Mouse (Mus musculus): ENCODE data around the gene Raver2. TPM values are rescaled to one million over a fixed set of nuclear protein-coding genes. Genes with fewer than 3 reads are reported as not detected.

The Raver2 gene
- polyA plus RNA-seq (2015; fragmentation: Nextera tagmentation; extraction: Ambion mirVana): 3.6 and 3.8 TPM in 2 replicates

DNA sequence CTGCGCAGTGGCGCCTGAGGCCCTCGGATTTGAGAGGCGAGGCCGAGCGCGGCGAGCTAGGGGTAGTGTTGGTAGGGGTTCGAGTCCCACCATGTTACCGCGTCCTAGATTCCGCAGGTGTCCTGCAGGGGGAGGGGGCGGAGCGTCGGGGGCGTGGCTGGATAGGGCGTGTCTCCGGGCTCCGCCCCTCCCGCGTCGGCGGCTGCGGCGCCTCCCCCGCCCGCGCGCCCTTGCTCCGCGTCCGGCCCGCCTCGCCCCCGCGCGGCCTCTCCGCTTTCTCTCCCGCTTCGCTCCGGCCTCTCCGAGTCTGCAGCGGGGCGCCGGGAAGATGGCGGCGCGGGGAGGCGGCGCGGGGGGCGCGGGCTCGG is at the start of gene Raver2:
Gene Raver2, plus strand, starts transcription at position 198 of the 368 bp plus-strand sequence.
- peak within 1 kb of the TSS; percentile 98 for H3K4me2 ChIP-seq
- peak within 1 kb of the TSS; percentile 89 for H3K9ac ChIP-seq
- peak; percentile 68; the same call in 1 of the 2 replicates for ATAC-seq (ENCODE audit: extremely low read depth, insufficient number of reproducible peaks, low FRiP score, low TSS enrichment)
- H3K9me3 ChIP-seq: no peaks in the 10 kb centered on the region
- peak within 1 kb of the TSS; percentile 79 for H3K4me3 ChIP-seq
- H3K36me3 ChIP-seq: no peaks in the 10 kb centered on the region
- WGBS: 2% methylated on average over 38 of the region's 54 CpGs
- H3K27me3 ChIP-seq (replicated peaks): peaks cover 35% of the 10 kb centered on the region
- 0 out of 2 replicates have a peak within 1 kb of the TSS, but pooled peaks have one; percentile 34 for H3K27ac ChIP-seq (replicated peaks)
- H3K4me1 ChIP-seq: peaks cover 3% of the 10 kb centered on the region

DNA sequence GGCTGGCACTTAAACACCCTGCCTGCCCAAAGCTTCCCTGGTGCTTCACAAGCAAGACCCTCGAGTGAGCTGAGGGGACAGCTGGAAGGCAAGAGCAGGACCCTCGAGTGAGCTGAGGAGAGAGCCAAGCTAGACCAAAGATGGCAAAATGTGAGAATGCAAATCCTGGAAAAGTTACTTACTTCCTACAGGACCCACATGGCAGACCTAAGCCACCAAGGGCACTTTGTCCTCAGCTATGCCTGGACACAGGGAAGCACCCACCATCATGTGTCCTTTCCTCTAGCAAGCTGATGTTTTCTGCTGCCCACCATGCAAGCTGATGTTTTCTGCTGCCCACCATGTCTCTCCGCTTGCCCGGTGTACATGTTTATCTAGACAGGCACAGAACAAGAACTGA is 48.2 kb upstream of the Raver2 start, which contains the start of gene Gm10577:
Gene Gm10577, minus strand, starts transcription at position 101 of the 400 bp plus-strand sequence.
- H3K9me3 ChIP-seq: peaks cover 15% of the 10 kb centered on the region
- no peaks in the 10 kb centered on the region for H3K4me1 ChIP-seq
- no peak within 1 kb of the TSS for H3K4me3 ChIP-seq
- H3K27ac ChIP-seq (replicated peaks): no peak within 1 kb of the TSS
- no peaks in the 10 kb centered on the region for H3K27me3 ChIP-seq (replicated peaks)
- no peak within 1 kb of the TSS for H3K9ac ChIP-seq
- H3K4me2 ChIP-seq: no peak within 1 kb of the TSS
- WGBS: 68% methylated on average over 4 of the region's 4 CpGs
- no peaks in the 10 kb centered on the region for H3K36me3 ChIP-seq
- no peak for ATAC-seq (ENCODE audit: extremely low read depth, insufficient number of reproducible peaks, low FRiP score, low TSS enrichment)

DNA sequence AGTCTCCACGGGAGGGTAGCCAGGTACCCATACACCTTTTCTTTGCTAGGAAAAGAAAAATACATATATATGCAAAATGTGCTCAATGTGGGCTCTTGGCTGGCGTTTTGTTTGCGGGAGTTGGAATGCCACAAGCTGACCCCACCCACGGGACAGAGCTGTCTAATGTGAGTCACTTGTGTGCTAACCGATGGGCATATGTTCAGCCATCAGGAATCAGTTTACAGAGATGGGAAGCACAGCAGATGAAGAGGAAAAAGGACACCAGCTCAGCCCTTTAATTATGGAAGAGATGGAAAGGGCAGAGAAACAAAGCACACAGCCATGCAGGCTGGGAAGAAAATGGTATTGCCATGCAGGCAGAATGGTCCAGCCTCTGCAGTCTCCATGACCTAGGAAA is 42.2 kb upstream of the Raver2 start:
- H3K27ac ChIP-seq (replicated peaks): no peak overlapping the region
- no peak overlapping the region for H3K4me2 ChIP-seq
- H3K9me3 ChIP-seq: peaks cover 12% of the 10 kb centered on the region
- H3K4me1 ChIP-seq: no peaks in the 10 kb centered on the region
- H3K9ac ChIP-seq: no peak overlapping the region
- ATAC-seq (ENCODE audit: extremely low read depth, insufficient number of reproducible peaks, low FRiP score, low TSS enrichment): no peak
- no peaks in the 10 kb centered on the region for H3K27me3 ChIP-seq (replicated peaks)
- H3K4me3 ChIP-seq: no peak overlapping the region
- no peaks in the 10 kb centered on the region for H3K36me3 ChIP-seq
- WGBS: 68% methylated on average over 5 of the region's 5 CpGs

DNA sequence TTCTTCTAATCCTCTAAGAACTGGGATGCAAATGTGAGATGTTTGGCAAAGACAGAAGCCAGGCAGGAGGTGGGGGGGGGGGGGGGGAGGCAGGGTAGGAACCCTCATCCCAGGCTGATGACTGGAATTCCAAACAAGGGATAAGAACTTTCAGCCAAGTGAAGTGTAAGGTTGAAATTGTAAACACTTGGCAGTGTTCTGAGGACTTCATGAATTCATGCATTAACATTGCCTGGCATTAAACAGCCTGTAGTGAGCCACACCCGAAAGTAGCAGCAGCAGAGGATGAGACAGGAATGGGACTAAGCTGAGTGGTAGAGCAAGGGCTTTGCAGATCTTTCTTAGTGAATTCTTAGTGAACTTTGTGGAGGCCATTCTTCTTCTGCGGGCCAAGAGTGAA is 41.8 kb upstream of the Raver2 start:
- Histone ChIP-seq H3K4me1 (no peaks in the 10 kb centered on the region), H3K4me3 (no peak overlapping the region), H3K4me2 (no peak overlapping the region), H3K9ac (no peak overlapping the region), H3K36me3 (no peaks in the 10 kb centered on the region), H3K9me3 (peaks cover 12% of the 10 kb centered on the region), H3K27me3 (replicated peaks) (no peaks in the 10 kb centered on the region), H3K27ac (replicated peaks) (no peak overlapping the region)
- 60% methylated on average over 2 of the region's 2 CpGs for WGBS
- no peak for ATAC-seq (ENCODE audit: extremely low read depth, insufficient number of reproducible peaks, low FRiP score, low TSS enrichment)

DNA sequence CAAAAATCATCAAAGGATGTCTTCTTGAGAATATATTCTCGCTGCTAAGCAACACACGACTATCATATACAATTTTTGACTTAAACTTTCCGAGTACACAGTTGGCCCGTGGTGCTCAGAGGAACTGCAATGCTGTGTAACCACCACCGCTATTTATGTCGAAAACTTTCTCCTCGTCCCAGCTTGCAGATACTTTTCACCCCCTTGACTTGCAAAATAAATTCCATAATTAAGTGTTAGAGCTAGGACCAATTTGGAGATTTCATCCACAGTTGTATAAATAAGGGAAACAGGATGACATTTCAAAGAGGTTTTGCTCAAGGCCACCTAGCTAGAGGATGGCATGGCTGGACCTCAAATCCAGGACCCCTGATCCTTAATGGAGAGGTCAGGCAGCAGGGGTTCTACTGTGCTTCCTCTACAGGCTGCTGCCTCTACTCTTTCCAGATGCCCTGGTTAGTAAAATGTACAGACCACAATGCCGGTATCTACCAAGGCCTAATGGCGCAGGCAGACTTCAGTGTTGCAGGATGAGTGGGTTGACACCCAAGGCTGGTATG is 40.9 kb upstream of the Raver2 start:
- H3K4me1 ChIP-seq: no peaks in the 10 kb centered on the region
- no peak overlapping the region for H3K9ac ChIP-seq
- 81% methylated on average over 9 of the region's 9 CpGs for WGBS
- H3K27ac ChIP-seq (replicated peaks): no peak overlapping the region
- no peak overlapping the region for H3K4me3 ChIP-seq
- H3K36me3 ChIP-seq: no peaks in the 10 kb centered on the region
- no peak overlapping the region for H3K4me2 ChIP-seq
- H3K9me3 ChIP-seq: peaks cover 6% of the 10 kb centered on the region
- no peaks in the 10 kb centered on the region for H3K27me3 ChIP-seq (replicated peaks)
- no peak for ATAC-seq (ENCODE audit: extremely low read depth, insufficient number of reproducible peaks, low FRiP score, low TSS enrichment)

DNA sequence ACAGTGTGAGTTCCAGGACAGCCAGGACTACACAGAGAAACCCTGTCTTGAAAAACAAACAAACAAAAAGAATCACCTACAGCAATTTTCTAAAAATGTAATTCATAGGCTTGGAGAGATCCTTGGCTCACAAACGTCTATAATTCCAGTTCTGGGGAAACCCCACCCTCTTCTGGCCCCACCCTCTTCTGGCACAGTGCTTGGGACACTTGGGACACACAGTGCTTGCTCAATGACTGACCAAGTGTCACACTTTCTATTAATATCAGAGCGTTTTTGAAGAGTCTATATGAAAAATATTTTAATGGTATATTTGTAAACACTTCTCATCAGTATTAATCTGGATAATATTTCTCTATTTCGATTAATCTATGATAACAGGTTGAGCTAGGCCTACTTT is 35.7 kb upstream of the Raver2 start:
- no peak for ATAC-seq (ENCODE audit: extremely low read depth, insufficient number of reproducible peaks, low FRiP score, low TSS enrichment)
- Histone ChIP-seq H3K4me3 (no peak overlapping the region), H3K9ac (no peak overlapping the region), H3K36me3 (no peaks in the 10 kb centered on the region), H3K4me2 (no peak overlapping the region), H3K9me3 (no peaks in the 10 kb centered on the region), H3K27me3 (replicated peaks) (no peaks in the 10 kb centered on the region), H3K27ac (replicated peaks) (no peak overlapping the region), H3K4me1 (no peaks in the 10 kb centered on the region)
- 59% methylated on average over 3 of the region's 3 CpGs for WGBS

DNA sequence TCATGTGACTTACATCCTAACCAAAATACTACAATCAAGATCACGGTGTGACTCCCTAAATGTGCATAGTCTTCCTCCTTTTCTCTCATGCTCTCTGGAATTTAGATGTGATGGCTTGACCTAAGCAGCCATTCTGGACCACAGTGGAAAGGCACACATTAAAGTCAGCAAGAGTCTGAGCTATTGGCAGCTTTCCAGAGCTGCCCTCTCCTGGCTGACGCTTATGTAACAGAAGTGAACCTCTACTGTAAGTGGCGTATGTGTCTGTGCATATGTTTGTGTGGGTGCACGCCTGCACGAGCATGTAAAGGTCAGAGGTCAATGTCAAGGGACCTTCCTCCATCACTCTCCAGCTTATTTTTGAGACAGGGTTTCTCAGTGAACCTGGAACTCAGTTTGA is 33.7 kb upstream of the Raver2 start:
- Histone ChIP-seq H3K27ac (replicated peaks) (no peak overlapping the region), H3K9ac (no peak overlapping the region), H3K4me3 (no peak overlapping the region), H3K4me2 (no peak overlapping the region), H3K27me3 (replicated peaks) (no peaks in the 10 kb centered on the region), H3K36me3 (no peaks in the 10 kb centered on the region), H3K4me1 (no peaks in the 10 kb centered on the region), H3K9me3 (no peaks in the 10 kb centered on the region)
- ATAC-seq (ENCODE audit: extremely low read depth, insufficient number of reproducible peaks, low FRiP score, low TSS enrichment): no peak
- WGBS: 67% methylated on average over 5 of the region's 5 CpGs

DNA sequence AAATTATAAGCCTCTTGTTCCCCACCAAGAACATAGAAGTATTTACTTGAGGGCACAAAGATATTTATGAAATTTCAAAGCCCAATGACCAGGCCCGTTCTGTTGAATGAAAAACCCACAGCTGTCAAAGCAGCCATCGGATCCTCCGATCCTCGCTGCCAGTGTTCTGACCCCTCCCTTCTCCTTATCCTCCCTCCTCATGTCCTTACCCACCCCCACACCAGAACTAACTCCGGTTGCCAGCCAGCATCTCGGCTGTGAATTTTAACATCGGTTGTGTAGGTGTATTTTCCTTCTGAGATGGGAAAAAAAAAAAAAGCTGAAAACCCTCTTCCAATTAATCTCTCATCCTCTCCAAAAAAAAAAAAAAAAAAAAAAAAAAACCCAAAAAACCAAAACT is 31.6 kb upstream of the Raver2 start:
- WGBS: 63% methylated on average over 7 of the region's 7 CpGs
- Histone ChIP-seq H3K9me3 (no peaks in the 10 kb centered on the region), H3K4me3 (no peak overlapping the region), H3K27me3 (replicated peaks) (no peaks in the 10 kb centered on the region), H3K4me1 (no peaks in the 10 kb centered on the region), H3K9ac (no peak overlapping the region), H3K4me2 (no peak overlapping the region), H3K27ac (replicated peaks) (no peak overlapping the region), H3K36me3 (no peaks in the 10 kb centered on the region)
- no peak for ATAC-seq (ENCODE audit: extremely low read depth, insufficient number of reproducible peaks, low FRiP score, low TSS enrichment)

DNA sequence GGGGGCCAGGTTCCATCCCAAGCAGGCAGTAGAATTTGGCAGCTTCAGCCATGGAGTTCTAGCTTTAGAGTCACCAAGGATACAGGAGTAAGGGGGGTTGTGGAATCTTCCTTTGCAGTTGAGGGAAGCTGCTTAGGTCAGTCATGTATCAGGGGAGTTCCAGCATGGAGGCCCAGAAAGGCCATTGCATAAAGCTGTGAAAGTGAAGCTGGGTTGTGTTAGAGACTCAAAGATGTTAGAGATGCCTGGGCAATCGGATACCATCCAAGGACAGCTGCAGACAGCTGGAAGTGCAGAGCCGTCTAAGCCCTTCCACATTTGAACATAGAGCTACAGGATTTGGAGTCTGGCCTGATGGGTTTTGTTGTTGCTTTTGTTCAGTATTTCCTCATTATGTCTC is 25.1 kb upstream of the Raver2 start:
- 62% methylated on average over 2 of the region's 2 CpGs for WGBS
- no peak overlapping the region for H3K27ac ChIP-seq (replicated peaks)
- H3K4me3 ChIP-seq: no peak overlapping the region
- H3K27me3 ChIP-seq (replicated peaks): no peaks in the 10 kb centered on the region
- H3K4me2 ChIP-seq: no peak overlapping the region
- H3K36me3 ChIP-seq: no peaks in the 10 kb centered on the region
- no peak for ATAC-seq (ENCODE audit: extremely low read depth, insufficient number of reproducible peaks, low FRiP score, low TSS enrichment)
- H3K9me3 ChIP-seq: no peaks in the 10 kb centered on the region
- H3K4me1 ChIP-seq: no peaks in the 10 kb centered on the region
- no peak overlapping the region for H3K9ac ChIP-seq

DNA sequence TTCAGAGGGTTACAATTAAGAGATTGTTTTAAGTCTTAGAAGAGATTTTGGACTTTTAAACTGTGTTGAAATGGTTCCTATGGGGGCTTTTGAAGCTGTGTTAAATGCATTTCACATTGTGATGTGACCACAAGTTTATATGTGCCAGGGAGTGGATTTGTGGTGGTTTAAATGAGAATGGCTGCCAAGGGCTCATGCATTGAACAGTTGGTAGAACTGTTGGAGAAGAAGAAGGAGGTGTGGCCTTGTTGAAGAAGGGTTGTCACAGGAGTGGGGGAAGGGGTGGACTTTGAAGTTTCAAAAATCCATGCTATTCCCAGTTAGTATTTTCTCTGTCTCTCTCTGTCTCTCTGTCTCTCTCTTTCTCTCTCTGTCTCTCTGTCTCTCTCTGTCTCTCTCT is 24.6 kb upstream of the Raver2 start:
- no peaks in the 10 kb centered on the region for H3K9me3 ChIP-seq
- H3K27ac ChIP-seq (replicated peaks): no peak overlapping the region
- H3K27me3 ChIP-seq (replicated peaks): no peaks in the 10 kb centered on the region
- H3K9ac ChIP-seq: no peak overlapping the region
- ATAC-seq (ENCODE audit: extremely low read depth, insufficient number of reproducible peaks, low FRiP score, low TSS enrichment): no peak
- no peak overlapping the region for H3K4me3 ChIP-seq
- H3K4me1 ChIP-seq: no peaks in the 10 kb centered on the region
- H3K4me2 ChIP-seq: no peak overlapping the region
- no peaks in the 10 kb centered on the region for H3K36me3 ChIP-seq

DNA sequence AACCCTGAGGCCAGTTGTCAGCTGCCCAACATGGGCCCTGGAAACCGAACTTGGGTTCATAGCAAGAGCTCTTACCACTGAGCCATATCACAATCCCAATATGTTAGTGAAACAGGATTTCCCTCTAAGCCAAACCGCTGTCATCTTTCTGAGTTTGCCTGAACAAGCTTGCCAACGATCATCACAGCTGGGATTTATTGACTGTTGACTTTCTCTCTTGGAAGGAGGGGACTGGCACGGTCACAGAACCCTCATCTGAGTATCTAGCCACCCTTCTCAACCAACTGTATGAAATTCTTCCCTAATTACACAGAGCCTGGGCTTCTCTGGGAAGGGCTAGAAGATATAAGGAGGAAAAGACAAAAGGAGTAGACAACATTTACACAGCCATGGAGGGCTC is 22.2 kb upstream of the Raver2 start:
- ATAC-seq (ENCODE audit: extremely low read depth, insufficient number of reproducible peaks, low FRiP score, low TSS enrichment): no peak
- no peaks in the 10 kb centered on the region for H3K9me3 ChIP-seq
- no peaks in the 10 kb centered on the region for H3K27me3 ChIP-seq (replicated peaks)
- WGBS: 65% methylated on average over 4 of the region's 4 CpGs
- no peak overlapping the region for H3K4me3 ChIP-seq
- no peak overlapping the region for H3K4me2 ChIP-seq
- H3K4me1 ChIP-seq: no peaks in the 10 kb centered on the region
- no peak overlapping the region for H3K9ac ChIP-seq
- H3K27ac ChIP-seq (replicated peaks): no peak overlapping the region
- no peaks in the 10 kb centered on the region for H3K36me3 ChIP-seq

DNA sequence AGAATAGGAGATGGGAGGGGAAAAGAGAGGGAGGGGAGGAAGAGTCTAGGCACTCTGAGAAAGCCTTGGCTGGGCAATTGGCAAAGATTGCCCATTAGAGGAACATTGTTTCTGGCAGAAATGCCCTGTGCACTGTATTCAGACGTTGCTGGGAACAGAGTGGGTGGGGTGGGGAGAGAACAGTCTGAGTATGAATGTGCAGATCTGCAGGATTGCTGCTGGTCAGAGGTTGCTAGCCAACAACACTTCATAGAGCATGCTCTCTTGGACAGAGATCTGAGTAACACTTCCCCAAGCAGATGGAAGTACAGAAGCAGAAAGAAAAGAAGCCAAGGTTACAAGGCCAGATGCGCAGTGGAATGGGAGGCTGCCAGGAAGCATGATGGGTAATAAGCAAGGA is 6.6 kb upstream of the Raver2 start:
- no peaks in the 10 kb centered on the region for H3K4me1 ChIP-seq
- WGBS: 61% methylated on average over 2 of the region's 2 CpGs
- no peak overlapping the region for H3K27ac ChIP-seq (replicated peaks)
- H3K27me3 ChIP-seq (replicated peaks): 0 out of 2 replicates have a peak, but pooled peaks cover 16% of the 10 kb centered on the region
- no peak overlapping the region for H3K4me2 ChIP-seq
- no peak for ATAC-seq (ENCODE audit: extremely low read depth, insufficient number of reproducible peaks, low FRiP score, low TSS enrichment)
- H3K4me3 ChIP-seq: no peak overlapping the region
- no peak overlapping the region for H3K9ac ChIP-seq
- no peaks in the 10 kb centered on the region for H3K36me3 ChIP-seq
- peaks cover 4% of the 10 kb centered on the region; the same call in 1 of the 2 replicates for H3K9me3 ChIP-seq

Measured in heart, embryonic 13.5 days (tissue).